ENCODE assay signal across 8 mouse cellular contexts in the genomic region with DNA sequence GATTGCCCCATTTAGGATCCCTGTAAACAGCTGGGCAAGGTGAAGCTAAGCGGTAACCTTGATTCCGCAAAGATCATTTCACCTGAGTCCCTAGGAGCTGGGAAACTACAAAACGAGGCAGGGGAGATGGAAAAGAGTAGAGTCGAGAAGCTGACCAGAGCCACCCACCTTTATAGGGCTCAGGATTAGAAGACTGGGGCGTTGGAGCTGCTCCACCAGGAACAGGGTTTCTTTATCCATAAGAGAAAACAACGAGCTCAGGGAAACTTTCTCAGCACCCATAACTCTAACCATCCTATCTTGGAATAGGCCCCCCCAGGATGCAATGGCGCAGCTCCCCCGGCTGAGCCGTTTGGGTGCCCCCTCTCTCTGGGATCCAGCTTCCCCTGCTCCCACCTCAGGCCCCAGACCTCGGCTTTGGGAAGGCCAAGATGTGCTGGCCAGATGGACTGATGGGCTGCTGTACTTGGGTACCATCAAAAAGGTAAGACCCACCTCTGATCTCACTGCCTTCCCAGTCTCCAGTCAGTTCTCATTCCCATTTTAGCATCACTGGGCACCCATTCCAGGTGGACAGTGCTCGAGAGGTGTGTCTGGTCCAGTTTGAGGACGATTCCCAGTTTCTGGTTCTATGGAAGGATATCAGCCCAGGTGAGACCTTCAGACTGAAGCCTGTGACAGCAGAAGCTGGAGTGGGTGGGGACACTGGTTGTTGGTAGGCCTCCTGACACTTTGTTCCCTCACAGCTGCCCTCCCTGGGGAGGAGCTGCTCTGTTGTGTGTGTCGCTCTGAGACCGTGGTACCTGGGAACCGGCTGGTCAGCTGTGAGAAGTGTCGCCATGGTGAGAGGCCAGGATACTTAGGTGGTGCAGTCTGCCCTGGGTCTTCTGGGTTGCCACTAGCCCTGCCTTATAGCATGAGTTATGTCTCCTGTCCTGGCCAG. TPM values are rescaled to one million over a fixed set of nuclear protein-coding genes. Genes with fewer than 3 reads are reported as not detected.
DNase-seq lines count a peak whose midpoint lies in the region; ATAC-seq and TF ChIP-seq lines count a peak whose summit lies in the region.

No protein-coding gene starts in this region.

- TF ChIP-seq CTCF in spleen, adult 2 months (IDR thresholded peaks at IDR 0.05; ENCODE audit: extremely low read depth, insufficient read depth, insufficient read length, insufficient replicate concordance) = no peak

- WGBS in spleen, adult 2 months = 81% methylated on average over 16 of the region's 16 CpGs
- 76% methylated on average over 16 of the region's 16 CpGs for WGBS in limb, embryonic 15.5 days
- WGBS in stomach, embryonic 15.5 days = 73% methylated on average over 16 of the region's 16 CpGs

- peak overlapping the region; percentile 62 for H3K9ac ChIP-seq in limb, embryonic 15.5 days
- peak overlapping the region; percentile 51; the same call in 1 of the 2 replicates for H3K9ac ChIP-seq in stomach, embryonic 15.5 days

- H3K27me3 ChIP-seq in erythroblast, embryonic 14.5 days (ENCODE audit: control insufficient read depth) = no peaks in the 10 kb centered on the region
- no peaks in the 10 kb centered on the region for H3K27me3 ChIP-seq in spleen, adult 2 months (ENCODE audit: control insufficient read depth, insufficient read depth, low read length)
- H3K27me3 ChIP-seq in limb, embryonic 15.5 days = no peaks in the 10 kb centered on the region
- H3K27me3 ChIP-seq in stomach, embryonic 15.5 days (replicated peaks) = no peaks in the 10 kb centered on the region

- H3K4me2 ChIP-seq in limb, embryonic 15.5 days = peak overlapping the region; percentile 89
- peak overlapping the region; percentile 81 for H3K4me2 ChIP-seq in stomach, embryonic 15.5 days

- DNase-seq in spleen, adult 2 months (ENCODE audit: low read depth in 1 of 2, low spot score in 2 of 2) = no peak
- no peak for DNase-seq in spleen, postnatal 36 days (ENCODE audit: low spot score in 2 of 2)
- no peak for DNase-seq in cerebellum, adult 11-12 months
- no peak for DNase-seq in ovary, postnatal 36 days (ENCODE audit: low spot score)

- peaks cover 52% of the 10 kb centered on the region for H3K4me1 ChIP-seq in erythroblast, embryonic 14.5 days (ENCODE audit: control insufficient read depth)
- H3K4me1 ChIP-seq in spleen, adult 2 months (ENCODE audit: control insufficient read depth, insufficient read depth, insufficient read length) = peaks cover 20% of the 10 kb centered on the region; the same call in 1 of the 2 replicates
- H3K4me1 ChIP-seq in limb, embryonic 15.5 days = peaks cover 39% of the 10 kb centered on the region
- peaks cover 32% of the 10 kb centered on the region for H3K4me1 ChIP-seq in stomach, embryonic 15.5 days

- H3K9me3 ChIP-seq in erythroblast, embryonic 14.5 days (ENCODE audit: control insufficient read depth, low read length) = no peaks in the 10 kb centered on the region
- no peaks in the 10 kb centered on the region for H3K9me3 ChIP-seq in limb, embryonic 15.5 days
- no peaks in the 10 kb centered on the region for H3K9me3 ChIP-seq in stomach, embryonic 15.5 days

- H3K36me3 ChIP-seq in erythroblast, embryonic 14.5 days (ENCODE audit: control insufficient read depth) = peaks cover 84% of the 10 kb centered on the region
- peaks cover 29% of the 10 kb centered on the region for H3K36me3 ChIP-seq in spleen, adult 2 months (ENCODE audit: control insufficient read depth, insufficient read depth, low read length)
- peaks cover 39% of the 10 kb centered on the region for H3K36me3 ChIP-seq in limb, embryonic 15.5 days
- H3K36me3 ChIP-seq in stomach, embryonic 15.5 days = peaks cover 25% of the 10 kb centered on the region

- no peak for ATAC-seq in erythroblast, adult 5-6 weeks (replicated peaks; ENCODE audit: low FRiP score, poor library complexity, severe bottlenecking)
- ATAC-seq in limb, embryonic 15.5 days (ENCODE audit: insufficient number of reproducible peaks, low FRiP score, low TSS enrichment, low read depth) = no peak
- ATAC-seq in stomach, embryonic 15.5 days (ENCODE audit: insufficient read depth, low FRiP score, low read depth) = no peak

- H3K4me3 ChIP-seq in erythroblast, embryonic 14.5 days (replicated peaks) = peak overlapping the region; percentile 75
- peak overlapping the region; percentile 87; the same call in 1 of the 2 replicates for H3K4me3 ChIP-seq in spleen, adult 2 months (ENCODE audit: extremely low read depth, insufficient read depth, insufficient read length)
- H3K4me3 ChIP-seq in limb, embryonic 15.5 days = peak overlapping the region; percentile 64
- H3K4me3 ChIP-seq in stomach, embryonic 15.5 days (replicated peaks) = peak overlapping the region; percentile 65

- H3K27ac ChIP-seq in spleen, adult 2 months (ENCODE audit: insufficient read depth, low read length) = no peak overlapping the region
- H3K27ac ChIP-seq in limb, embryonic 15.5 days = 0 out of 2 replicates have a peak overlapping the region, but pooled peaks have one; percentile 95
- H3K27ac ChIP-seq in stomach, embryonic 15.5 days = no peak overlapping the region; the same call in 1 of the 2 replicates

- TF ChIP-seq POLR2A in spleen, adult 2 months (IDR thresholded peaks at IDR 0.05; ENCODE audit: low read depth, low read length) = no peak

RNA-seq across cellular contexts. Expression of a gene that starts 1.3 kb away (rescaled TPM):
- 5.0 and 6.2 TPM in 2 replicates for polyA plus RNA-seq in erythroblast, embryonic 14.5 days (2012)
- total RNA-seq in erythroblast, adult 5-6 weeks (2015; ENCODE audit: low replicate concordance) = 4.0 TPM in 2 replicates
- total RNA-seq in erythroblast, adult 5-6 weeks (2017; ENCODE audit: low replicate concordance) = 2.5 and 4.1 TPM in 2 replicates
- 103 and 131 TPM in 2 replicates for polyA plus RNA-seq in spleen, adult 2 months (2012; rRNA removed)
- polyA plus RNA-seq in limb, embryonic 15.5 days (2015; fragmentation: Nextera tagmentation; extraction: Ambion mirVana) = 11.4 and 13.0 TPM in 2 replicates
- 8.5 and 8.7 TPM in 2 replicates for polyA plus RNA-seq in stomach, embryonic 15.5 days (2015; fragmentation: Nextera tagmentation; extraction: Ambion mirVana)

RNA-seq across cellular contexts. Expression of a gene that starts 5.2 kb away (rescaled TPM):
- polyA plus RNA-seq in erythroblast, embryonic 14.5 days (2012) = 19.6 and 19.8 TPM in 2 replicates
- total RNA-seq in erythroblast, adult 5-6 weeks (2015; ENCODE audit: low replicate concordance) = 33.6 and 59.6 TPM in 2 replicates
- 10.2 and 14.4 TPM in 2 replicates for total RNA-seq in erythroblast, adult 5-6 weeks (2017; ENCODE audit: low replicate concordance)
- polyA plus RNA-seq in spleen, adult 2 months (2012; rRNA removed) = 87.9 and 131 TPM in 2 replicates
- polyA plus RNA-seq in limb, embryonic 15.5 days (2015; fragmentation: Nextera tagmentation; extraction: Ambion mirVana) = 158 and 172 TPM in 2 replicates
- 179 and 191 TPM in 2 replicates for polyA plus RNA-seq in stomach, embryonic 15.5 days (2015; fragmentation: Nextera tagmentation; extraction: Ambion mirVana)

RNA-seq across cellular contexts. Expression of a gene that starts 6.9 kb away (rescaled TPM):
- polyA plus RNA-seq in erythroblast, embryonic 14.5 days (2012) = 0.78 and 0.86 TPM in 2 replicates
- 0.42 and 2.5 TPM in 2 replicates for total RNA-seq in erythroblast, adult 5-6 weeks (2015; ENCODE audit: low replicate concordance)
- total RNA-seq in erythroblast, adult 5-6 weeks (2017; ENCODE audit: low replicate concordance) = 0.60 and 5.3 TPM in 2 replicates
- polyA plus RNA-seq in spleen, adult 2 months (2012; rRNA removed) = 7.3 and 9.6 TPM in 2 replicates
- polyA plus RNA-seq in limb, embryonic 15.5 days (2015; fragmentation: Nextera tagmentation; extraction: Ambion mirVana) = 1.6 and 1.9 TPM in 2 replicates
- polyA plus RNA-seq in stomach, embryonic 15.5 days (2015; fragmentation: Nextera tagmentation; extraction: Ambion mirVana) = 2.0 and 2.2 TPM in 2 replicates

RNA-seq across cellular contexts. Expression of a gene that starts 17.3 kb away (rescaled TPM):
- 8.1 and 9.2 TPM in 2 replicates for polyA plus RNA-seq in erythroblast, embryonic 14.5 days (2012)
- 3.3 and 5.6 TPM in 2 replicates for total RNA-seq in erythroblast, adult 5-6 weeks (2015; ENCODE audit: low replicate concordance)
- 18.9 and 30.1 TPM in 2 replicates for total RNA-seq in erythroblast, adult 5-6 weeks (2017; ENCODE audit: low replicate concordance)
- polyA plus RNA-seq in spleen, adult 2 months (2012; rRNA removed) = 6.8 and 7.6 TPM in 2 replicates
- polyA plus RNA-seq in limb, embryonic 15.5 days (2015; fragmentation: Nextera tagmentation; extraction: Ambion mirVana) = 4.7 and 5.8 TPM in 2 replicates
- polyA plus RNA-seq in stomach, embryonic 15.5 days (2015; fragmentation: Nextera tagmentation; extraction: Ambion mirVana) = 6.1 and 7.6 TPM in 2 replicates

RNA-seq across cellular contexts. Expression of a gene that starts 38.8 kb away (rescaled TPM):
- polyA plus RNA-seq in erythroblast, embryonic 14.5 days (2012) = 0.12 and 0.13 TPM in 2 replicates
- 1.3 TPM in 1 of 2 replicates, not detected in the other for total RNA-seq in erythroblast, adult 5-6 weeks (2015; ENCODE audit: low replicate concordance)
- 5.3 and 6.0 TPM in 2 replicates for total RNA-seq in erythroblast, adult 5-6 weeks (2017; ENCODE audit: low replicate concordance)
- 13.7 and 25.0 TPM in 2 replicates for polyA plus RNA-seq in spleen, adult 2 months (2012; rRNA removed)
- polyA plus RNA-seq in limb, embryonic 15.5 days (2015; fragmentation: Nextera tagmentation; extraction: Ambion mirVana) = 13.5 and 14.1 TPM in 2 replicates
- polyA plus RNA-seq in stomach, embryonic 15.5 days (2015; fragmentation: Nextera tagmentation; extraction: Ambion mirVana) = 13.3 and 14.9 TPM in 2 replicates
